Mouse (Mus musculus): ENCODE measurements around the gene Plekha4. TPM values are rescaled to one million over a fixed set of nuclear protein-coding genes. Genes with fewer than 3 reads are reported as not detected.
A peak's percentile ranks its signal among the peaks of the same experiment; 100 is the strongest.

Gene Plekha4
- polyA plus RNA-seq, 1 experiment from 2014 or later = 1.5 TPM

- no peaks in the 10 kb centered on the region for H3K27me3 ChIP-seq (replicated peaks; ENCODE audit: control insufficient read depth, insufficient read depth, low read length)
- H3K4me3 ChIP-seq (ENCODE audit: low read depth, low read length) = no peak overlapping the region
- H3K9me3 ChIP-seq (ENCODE audit: control insufficient read depth, low read length) = no peaks in the 10 kb centered on the region
- H3K4me2 ChIP-seq (ENCODE audit: low read length) = no peak overlapping the region
- ATAC-seq (replicated peaks; ENCODE audit: low FRiP score, low TSS enrichment, low read depth) (no peak), DNase-seq (ENCODE audit: low spot score) (no peak)
- peaks cover 12% of the 10 kb centered on the region for H3K4me1 ChIP-seq (replicated peaks; ENCODE audit: control insufficient read depth, insufficient read depth, low read length)
- WGBS = 91% methylated on average over 5 of the region's 5 CpGs
- no peak overlapping the region for H3K27ac ChIP-seq (ENCODE audit: low read depth)
- no peak overlapping the region for H3K9ac ChIP-seq (ENCODE audit: low read length)
- peaks cover 57% of the 10 kb centered on the region for H3K36me3 ChIP-seq (ENCODE audit: control insufficient read depth, insufficient read depth, low read length)
These were observed 33.2 kb upstream of the Plekha4 start for GRCm38 (mm10) chr7:45492951-45493350.

DNA sequence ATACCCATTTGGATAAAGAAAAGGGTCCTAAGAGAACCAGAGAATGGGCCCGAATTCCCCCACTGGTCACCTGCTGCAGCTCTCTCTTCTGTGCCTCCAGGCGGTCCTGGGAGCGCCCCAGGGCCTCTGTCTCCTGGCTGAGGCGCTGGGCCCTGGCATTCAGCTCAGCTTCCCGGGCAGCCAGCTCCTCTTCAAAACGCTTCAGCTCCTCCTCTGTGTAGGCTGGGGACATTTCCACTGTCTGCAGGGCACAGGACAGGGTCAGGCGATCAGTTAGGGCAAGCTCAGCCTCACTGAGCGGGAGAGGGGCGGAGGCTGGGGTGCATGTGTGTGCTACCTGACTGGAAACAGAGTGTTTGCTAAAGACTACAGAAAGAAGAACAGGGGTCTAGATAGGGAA is 31.6 kb upstream of the Plekha4 start:
- Histone ChIP-seq H3K4me3 (ENCODE audit: low read depth, low read length) (no peak overlapping the region), H3K27ac (ENCODE audit: low read depth) (no peak overlapping the region), H3K4me1 (replicated peaks; ENCODE audit: control insufficient read depth, insufficient read depth, low read length) (peaks cover 8% of the 10 kb centered on the region), H3K4me2 (ENCODE audit: low read length) (no peak overlapping the region), H3K9me3 (ENCODE audit: control insufficient read depth, low read length) (no peaks in the 10 kb centered on the region), H3K36me3 (ENCODE audit: control insufficient read depth, insufficient read depth, low read length) (peaks cover 73% of the 10 kb centered on the region), H3K27me3 (replicated peaks; ENCODE audit: control insufficient read depth, insufficient read depth, low read length) (no peaks in the 10 kb centered on the region), H3K9ac (ENCODE audit: low read length) (no peak overlapping the region)
- DNase-seq (ENCODE audit: low spot score) (no peak), ATAC-seq (replicated peaks; ENCODE audit: low FRiP score, low TSS enrichment, low read depth) (no peak)
- 87% methylated on average over 9 of the region's 9 CpGs for WGBS

GRCm38 (mm10) chr7:45498427-45498826 is 27.7 kb upstream of the Plekha4 start:
- Histone ChIP-seq H3K4me2 (ENCODE audit: low read length) (no peak overlapping the region), H3K4me3 (ENCODE audit: low read depth, low read length) (no peak overlapping the region), H3K36me3 (ENCODE audit: control insufficient read depth, insufficient read depth, low read length) (peaks cover 79% of the 10 kb centered on the region), H3K27ac (ENCODE audit: low read depth) (no peak overlapping the region), H3K9me3 (ENCODE audit: control insufficient read depth, low read length) (no peaks in the 10 kb centered on the region), H3K9ac (ENCODE audit: low read length) (no peak overlapping the region), H3K27me3 (replicated peaks; ENCODE audit: control insufficient read depth, insufficient read depth, low read length) (no peaks in the 10 kb centered on the region), H3K4me1 (replicated peaks; ENCODE audit: control insufficient read depth, insufficient read depth, low read length) (no peaks in the 10 kb centered on the region)
- no peak for DNase-seq (ENCODE audit: low spot score)
- ATAC-seq (replicated peaks; ENCODE audit: low FRiP score, low TSS enrichment, low read depth) = no peak
- WGBS = 97% methylated on average over 6 of the region's 6 CpGs

- H3K4me2 ChIP-seq (ENCODE audit: low read length) = no peak overlapping the region
- peaks cover 15% of the 10 kb centered on the region for H3K4me1 ChIP-seq (replicated peaks; ENCODE audit: control insufficient read depth, insufficient read depth, low read length)
- DNase-seq (ENCODE audit: low spot score) (no peak), ATAC-seq (replicated peaks; ENCODE audit: low FRiP score, low TSS enrichment, low read depth) (no peak)
- H3K36me3 ChIP-seq (ENCODE audit: control insufficient read depth, insufficient read depth, low read length) = peaks cover 40% of the 10 kb centered on the region
- 88% methylated on average over 6 of the region's 6 CpGs for WGBS
- no peak overlapping the region for H3K9ac ChIP-seq (ENCODE audit: low read length)
- H3K27ac ChIP-seq (ENCODE audit: low read depth) = no peak overlapping the region
- H3K9me3 ChIP-seq (ENCODE audit: control insufficient read depth, low read length) = no peaks in the 10 kb centered on the region
- H3K27me3 ChIP-seq (replicated peaks; ENCODE audit: control insufficient read depth, insufficient read depth, low read length) = no peaks in the 10 kb centered on the region
- H3K4me3 ChIP-seq (ENCODE audit: low read depth, low read length) = no peak overlapping the region
These were observed 18.5 kb upstream of the Plekha4 start for GRCm38 (mm10) chr7:45507583-45507982.

DNA sequence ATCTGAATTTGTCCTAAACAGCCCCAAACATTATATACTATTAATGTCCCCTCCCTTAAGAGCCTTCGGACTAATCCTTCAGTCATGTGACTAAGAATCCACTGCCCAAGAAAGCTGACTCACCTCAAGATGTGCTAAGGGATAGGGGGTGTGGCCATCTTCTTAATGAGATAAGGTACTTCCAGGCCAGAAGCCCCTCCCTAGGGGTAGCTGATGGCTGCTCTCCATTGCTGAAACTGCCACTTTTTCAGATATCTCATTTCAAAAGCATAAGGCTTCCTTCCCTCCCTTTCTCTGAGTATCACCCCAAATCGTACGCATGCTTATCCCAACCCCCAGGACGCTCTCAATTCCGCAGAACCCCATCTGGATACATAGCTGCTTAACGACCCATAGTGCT is 17.6 kb upstream of the Plekha4 start:
- ATAC-seq (replicated peaks; ENCODE audit: low FRiP score, low TSS enrichment, low read depth) (no peak), DNase-seq (ENCODE audit: low spot score) (no peak)
- Histone ChIP-seq H3K9me3 (ENCODE audit: control insufficient read depth, low read length) (no peaks in the 10 kb centered on the region), H3K36me3 (ENCODE audit: control insufficient read depth, insufficient read depth, low read length) (peaks cover 33% of the 10 kb centered on the region), H3K4me2 (ENCODE audit: low read length) (peak overlapping the region; percentile 93), H3K9ac (ENCODE audit: low read length) (no peak overlapping the region), H3K27ac (ENCODE audit: low read depth) (no peak overlapping the region), H3K4me3 (ENCODE audit: low read depth, low read length) (peak overlapping the region; percentile 71; the same call in 1 of the 2 replicates), H3K4me1 (replicated peaks; ENCODE audit: control insufficient read depth, insufficient read depth, low read length) (peaks cover 15% of the 10 kb centered on the region), H3K27me3 (replicated peaks; ENCODE audit: control insufficient read depth, insufficient read depth, low read length) (no peaks in the 10 kb centered on the region)
- WGBS = 79% methylated on average over 6 of the region's 6 CpGs

GRCm38 (mm10) chr7:45509181-45509882 is 16.8 kb upstream of the Plekha4 start:
- Histone ChIP-seq H3K4me3 (ENCODE audit: low read depth, low read length) (peak overlapping the region; percentile 71), H3K36me3 (ENCODE audit: control insufficient read depth, insufficient read depth, low read length) (peaks cover 33% of the 10 kb centered on the region), H3K9ac (ENCODE audit: low read length) (peak overlapping the region; percentile 64), H3K4me2 (ENCODE audit: low read length) (peak overlapping the region; percentile 93), H3K9me3 (ENCODE audit: control insufficient read depth, low read length) (no peaks in the 10 kb centered on the region), H3K27ac (ENCODE audit: low read depth) (peak overlapping the region; percentile 96), H3K4me1 (replicated peaks; ENCODE audit: control insufficient read depth, insufficient read depth, low read length) (peaks cover 15% of the 10 kb centered on the region), H3K27me3 (replicated peaks; ENCODE audit: control insufficient read depth, insufficient read depth, low read length) (no peaks in the 10 kb centered on the region)
- WGBS = 25% methylated on average over 19 of the region's 19 CpGs
- no peak for DNase-seq (ENCODE audit: low spot score)
- ATAC-seq (replicated peaks; ENCODE audit: low FRiP score, low TSS enrichment, low read depth) = peak; percentile 10; the same call in 1 of the 2 replicates

- Histone ChIP-seq H3K4me3 (ENCODE audit: low read depth, low read length) (peak within 1 kb of the TSS; percentile 71), H3K36me3 (ENCODE audit: control insufficient read depth, insufficient read depth, low read length) (peaks cover 29% of the 10 kb centered on the region), H3K4me2 (ENCODE audit: low read length) (peak within 1 kb of the TSS; percentile 93), H3K27ac (ENCODE audit: low read depth) (peak within 1 kb of the TSS; percentile 96), H3K9ac (ENCODE audit: low read length) (peak within 1 kb of the TSS; percentile 64), H3K9me3 (ENCODE audit: control insufficient read depth, low read length) (no peaks in the 10 kb centered on the region), H3K4me1 (replicated peaks; ENCODE audit: control insufficient read depth, insufficient read depth, low read length) (peaks cover 17% of the 10 kb centered on the region), H3K27me3 (replicated peaks; ENCODE audit: control insufficient read depth, insufficient read depth, low read length) (no peaks in the 10 kb centered on the region)
- peak; percentile 99 for DNase-seq (ENCODE audit: low spot score)
- under 1% methylated on average over 44 of the region's 44 CpGs for WGBS
- ATAC-seq (replicated peaks; ENCODE audit: low FRiP score, low TSS enrichment, low read depth) = peak; percentile 82
These were observed 16.0 kb upstream of the Plekha4 start, which contains the start of gene Nucb1 for GRCm38 (mm10) chr7:45509912-45510787. Gene Nucb1 (minus strand): TSS chr7:45510406.

GRCm38 (mm10) chr7:45514411-45514810 is 11.7 kb upstream of the Plekha4 start:
- no peak for DNase-seq (ENCODE audit: low spot score)
- no peak overlapping the region for H3K4me2 ChIP-seq (ENCODE audit: low read length)
- no peak overlapping the region for H3K4me3 ChIP-seq (ENCODE audit: low read depth, low read length)
- no peak for ATAC-seq (replicated peaks; ENCODE audit: low FRiP score, low TSS enrichment, low read depth)
- 87% methylated on average over 7 of the region's 7 CpGs for WGBS
- H3K27ac ChIP-seq (ENCODE audit: low read depth) = peak overlapping the region; percentile 75
- no peaks in the 10 kb centered on the region for H3K27me3 ChIP-seq (replicated peaks; ENCODE audit: control insufficient read depth, insufficient read depth, low read length)
- no peak overlapping the region for H3K9ac ChIP-seq (ENCODE audit: low read length)
- H3K9me3 ChIP-seq (ENCODE audit: control insufficient read depth, low read length) = no peaks in the 10 kb centered on the region
- peaks cover 8% of the 10 kb centered on the region for H3K4me1 ChIP-seq (replicated peaks; ENCODE audit: control insufficient read depth, insufficient read depth, low read length)
- H3K36me3 ChIP-seq (ENCODE audit: control insufficient read depth, insufficient read depth, low read length) = no peaks in the 10 kb centered on the region
